Mouse (Mus musculus): ENCODE measurements at regions not wholly inside any gene's neighbourhood (a gene's known extent, or its start where the extent isn't known, plus 50 kb on each side); places are given as distances from the start of the nearest gene placed in this dataset.
"Not testable (repeated sequence)": the region's sequence is repeated elsewhere in the genome, so short reads cannot be mapped to it uniquely, and the experiment has no call there.

- in situ Hi-C loops (cut with MboI; ENCODE audit: low pct_unique_long_range_greater_than_20kb): no loop called here
- TF ChIP-seq CTCF (IDR thresholded peaks at IDR 0.05): no peak
- ChIA-PET CTCF (interaction anchor here (1.5 kb wide), 1 partner anchor 62 kb away, joined by 3 read pairs; no protein-coding TSS in a partner anchor), POLR2A (no interaction called here)
- DNase-seq (ENCODE audit: low read depth, low spot score) (no peak), ATAC-seq (no peak)
- no peaks in the 10 kb centered on the region for H3K27me3 ChIP-seq
These were observed 60.0 kb downstream of the Dact2 start for GRCm38 (mm10) chr17:14144082-14144481.

GRCm38 (mm10) chr17:14141669-14142068, 62.4 kb downstream of the Dact2 start:
- POLR2A ChIA-PET: no interaction called here

GRCm38 (mm10) chr17:14140266-14140665, 63.8 kb downstream of the Dact2 start:
- TF ChIP-seq CTCF (IDR thresholded peaks at IDR 0.05): no peak
- no peaks in the 10 kb centered on the region for H3K27me3 ChIP-seq
- in situ Hi-C loops (cut with MboI; ENCODE audit: low pct_unique_long_range_greater_than_20kb): no loop called here
- ChIA-PET POLR2A (no interaction called here), CTCF (interaction anchor here (1.3 to 3.7 kb wide), 4 partner anchors 11 to 64 kb away, joined by 3 to 15 read pairs (median 8); partner anchors contain the start of gene Dact2)
- ATAC-seq (no peak), DNase-seq (ENCODE audit: low read depth, low spot score) (no peak)

More at GRCm38 (mm10) chr17:14141669-14142068, 62.4 kb downstream of the Dact2 start:
- no peak for DNase-seq (ENCODE audit: low read depth, low spot score)
- TF ChIP-seq CTCF (IDR thresholded peaks at IDR 0.05): no peak
- H3K27me3 ChIP-seq: no peaks in the 10 kb centered on the region
- no peak for ATAC-seq
- CTCF ChIA-PET: no interaction called here
- in situ Hi-C loops (cut with MboI; ENCODE audit: low pct_unique_long_range_greater_than_20kb): no loop called here

- ChIA-PET CTCF (interaction anchor here (1.0 to 4.1 kb wide), 9 partner anchors 12 to 82 kb away, joined by 3 to 44 read pairs (median 5); partner anchors contain the start of gene Dact2), POLR2A (interaction anchor here (0.9 kb wide), 1 partner anchor 11 kb away, joined by 3 read pairs; no protein-coding TSS in a partner anchor)
- in situ Hi-C loops (cut with MboI; ENCODE audit: low pct_unique_long_range_greater_than_20kb): loop anchor here (5.0 kb wide), 1 partner anchor 68 kb away; no protein-coding TSS in a partner anchor
- DNase-seq (ENCODE audit: low read depth, low spot score): peak; percentile 13
- H3K27me3 ChIP-seq: no peaks in the 10 kb centered on the region
- ATAC-seq: peak; percentile 7
- no peak for TF ChIP-seq CTCF (IDR thresholded peaks at IDR 0.05)
These were observed 65.2 kb downstream of the Dact2 start for GRCm38 (mm10) chr17:14138941-14139340.

- H3K27me3 ChIP-seq: no peaks in the 10 kb centered on the region
- POLR2A ChIA-PET: interaction anchor here (1.5 to 2.2 kb wide), 3 partner anchors 62 to 68 kb away, joined by 4 to 15 read pairs (median 6); partner anchors contain the start of gene Dact2
- DNase-seq (ENCODE audit: low read depth, low spot score): peak; percentile 25
- CTCF ChIA-PET: interaction anchor here (0.6 to 4.1 kb wide), 23 partner anchors 10 to 84 kb away, joined by 3 to 69 read pairs (median 6); partner anchors contain the start of gene Dact2
- peak; percentile 89 for TF ChIP-seq CTCF (IDR thresholded peaks at IDR 0.05)
- in situ Hi-C loops (cut with MboI; ENCODE audit: low pct_unique_long_range_greater_than_20kb): loop anchor here (5.0 kb wide), 1 partner anchor 70 kb away; no protein-coding TSS in a partner anchor
- peak; percentile 41 for ATAC-seq
These were observed 67.3 kb downstream of the Dact2 start for GRCm38 (mm10) chr17:14136702-14137315.

GRCm38 (mm10) chr17:14134604-14135003, 69.5 kb downstream of the Dact2 start:
- CTCF ChIA-PET: interaction anchor here (1.7 kb wide), 1 partner anchor 72 kb away, joined by 6 read pairs; no protein-coding TSS in a partner anchor
- POLR2A ChIA-PET: no interaction called here
- in situ Hi-C loops (cut with MboI; ENCODE audit: low pct_unique_long_range_greater_than_20kb): loop anchor here (5.0 kb wide), 1 partner anchor 73 kb away; no protein-coding TSS in a partner anchor
- TF ChIP-seq CTCF (IDR thresholded peaks at IDR 0.05): no peak
- ATAC-seq: no peak
- H3K27me3 ChIP-seq: no peaks in the 10 kb centered on the region
- DNase-seq (ENCODE audit: low read depth, low spot score): no peak

- POLR2A ChIA-PET: no interaction called here
- ATAC-seq (no peak), DNase-seq (ENCODE audit: low read depth, low spot score) (no peak)
- in situ Hi-C loops (cut with MboI; ENCODE audit: low pct_unique_long_range_greater_than_20kb): no loop called here
- no peak for TF ChIP-seq CTCF (IDR thresholded peaks at IDR 0.05)
- CTCF ChIA-PET: interaction anchor here (1.7 kb wide), 1 partner anchor 72 kb away, joined by 6 read pairs; no protein-coding TSS in a partner anchor
- no peaks in the 10 kb centered on the region for H3K27me3 ChIP-seq
These were observed 70.1 kb downstream of the Dact2 start for GRCm38 (mm10) chr17:14133986-14134385.

GRCm38 (mm10) chr17:14127031-14127430, 67.7 kb upstream of the Gm7358 start:
- in situ Hi-C loops (cut with MboI; ENCODE audit: low pct_unique_long_range_greater_than_20kb): not testable (repeated sequence)

GRCm38 (mm10) chr17:14118863-14119262, 59.5 kb upstream of the Gm7358 start:
- in situ Hi-C loops (cut with MboI; ENCODE audit: low pct_unique_long_range_greater_than_20kb): loop anchor here (10.0 kb wide), 1 partner anchor 396 kb away; no protein-coding TSS in a partner anchor
- ChIA-PET CTCF (interaction anchor here (1.0 to 1.9 kb wide), 3 partner anchors 18 to 115 kb away, joined by 3 to 5 read pairs (median 4); no protein-coding TSS in a partner anchor), POLR2A (interaction anchor here (0.6 kb wide), 1 partner anchor 34 kb away, joined by 3 read pairs; no protein-coding TSS in a partner anchor)
- ATAC-seq (no peak), DNase-seq (ENCODE audit: low read depth, low spot score) (no peak)
- no peak for TF ChIP-seq CTCF (IDR thresholded peaks at IDR 0.05)
- peaks cover 6% of the 10 kb centered on the region for H3K27me3 ChIP-seq

More at GRCm38 (mm10) chr17:14127031-14127430, 67.7 kb upstream of the Gm7358 start:
- CTCF ChIA-PET: interaction anchor here (0.8 to 2.5 kb wide), 5 partner anchors 10 to 94 kb away, joined by 3 to 12 read pairs (median 6); partner anchors contain the start of gene Dact2
- ATAC-seq; POLR2A ChIA-PET; DNase-seq (ENCODE audit: low read depth, low spot score); H3K27me3 ChIP-seq: not testable (repeated sequence)
- TF ChIP-seq CTCF (IDR thresholded peaks at IDR 0.05): peak; percentile 70

GRCm38 (mm10) chr17:14116223-14116622, 56.9 kb upstream of the Gm7358 start:
- CTCF ChIA-PET: interaction anchor here (1.1 to 2.3 kb wide), 5 partner anchors 13 to 116 kb away, joined by 4 to 7 read pairs (median 5); no protein-coding TSS in a partner anchor
- DNase-seq (ENCODE audit: low read depth, low spot score): no peak

More at GRCm38 (mm10) chr17:14116223-14116622, 56.9 kb upstream of the Gm7358 start:
- in situ Hi-C loops (cut with MboI; ENCODE audit: low pct_unique_long_range_greater_than_20kb): loop anchor here (10.0 kb wide), 1 partner anchor 399 kb away; no protein-coding TSS in a partner anchor
- no peaks in the 10 kb centered on the region for H3K27me3 ChIP-seq
- POLR2A ChIA-PET: no interaction called here
- no peak for TF ChIP-seq CTCF (IDR thresholded peaks at IDR 0.05)
- no peak for ATAC-seq
